Mouse (Mus musculus) liver, embryonic 16.5 days (tissue): ENCODE results near the gene Asxl1. TPM values are rescaled to one million over a fixed set of nuclear protein-coding genes. Genes with fewer than 3 reads are reported as not detected.

Experiments used
- ATAC-seq: fragments of 200-750 bp; cut with Nextera tagmentation; 2 replicates; pipeline ENCODE4 v1.8.0; 2017; ENCODE audit warnings: low read depth, mild to moderate bottlenecking, moderate number of reproducible peaks, moderate library complexity
- H3K27ac ChIP-seq: fragments of 300-500 bp; sonication (generic); 2 replicates; pipeline ENCODE4 v1.5.1; 2014; ENCODE audit warnings: mild to moderate bottlenecking, low read length
- H3K27me3 ChIP-seq: fragments of 300-500 bp; sonication (generic); 2 replicates; pipeline ENCODE4 v1.6.1; 2014; ENCODE audit warnings: low read depth, low read length, mixed read lengths; ENCODE audit not compliant: control insufficient read depth, insufficient read depth
- H3K36me3 ChIP-seq: fragments of 300-500 bp; sonication (generic); 2 replicates; pipeline ENCODE4 v1.6.1; 2014; ENCODE audit warnings: mild to moderate bottlenecking; ENCODE audit not compliant: control insufficient read depth, insufficient read depth
- H3K4me1 ChIP-seq: fragments of 300-500 bp; sonication (generic); 2 replicates; pipeline ENCODE4 v1.6.1; 2014; ENCODE audit warnings: low read depth, low read length, mixed read lengths; ENCODE audit not compliant: control insufficient read depth
- H3K4me2 ChIP-seq: fragments of 300-500 bp; sonication (generic); 2 replicates; pipeline ENCODE4 v1.6.1; 2014; ENCODE audit warnings: low read depth, low read length, mixed read lengths
- H3K4me3 ChIP-seq: fragments of 300-500 bp; sonication (generic); 2 replicates; pipeline ENCODE4 v1.5.1; 2014; ENCODE audit warnings: low read depth, mild to moderate bottlenecking, low read length
- H3K9ac ChIP-seq: fragments of 300-500 bp; sonication (generic); 2 replicates; pipeline ENCODE4 v1.6.1; 2014; ENCODE audit warnings: low read depth, low read length
- H3K9me3 ChIP-seq: fragments of 300-500 bp; sonication (generic); replicated peaks from 2 replicates; pipeline ENCODE4 v1.6.1; 2016; ENCODE audit warnings: low read length; ENCODE audit not compliant: control insufficient read depth
- WGBS: fragments of 180-500 bp; shearing (Covaris S2); extraction: QIAGEN DNeasy Blood & Tissue Kit; methylation state at CpG from one replicate; pipeline ENCODE4 v1.1.7; 2014; ENCODE audit not compliant: insufficient replicate concordance; 5-methylcytosine and 5-hydroxymethylcytosine counted together
- polyA plus RNA-seq: library from polyadenylated mRNA; unstranded; fragments of >200 nt; fragmentation: Nextera tagmentation; extraction: Ambion mirVana; gene quantifications from 2 replicates; pipeline ENCODE4 v1.2.1, GENCODE M21; 2015

The Asxl1 gene
- polyA plus RNA-seq, 1 experiment from 2014 or later = 4.7 TPM

- 36% methylated on average over 2 of the region's 2 CpGs for WGBS
- no peak for ATAC-seq
- Histone ChIP-seq H3K9ac (no peak overlapping the region), H3K4me1 (no peaks in the 10 kb centered on the region; the same call in 1 of the 2 replicates), H3K9me3 (no peaks in the 10 kb centered on the region), H3K4me3 (no peak overlapping the region), H3K4me2 (no peak overlapping the region), H3K27me3 (no peaks in the 10 kb centered on the region), H3K27ac (no peak overlapping the region), H3K36me3 (peaks cover 33% of the 10 kb centered on the region)
These were observed 69.0 kb downstream of the Asxl1 start for GRCm38 (mm10) chr2:153414607-153415006.

GRCm38 (mm10) chr2:153417841-153418240 lies 72.2 kb downstream of the Asxl1 start:
- 85% methylated on average over 12 of the region's 12 CpGs for WGBS
- H3K36me3 ChIP-seq = peaks cover 35% of the 10 kb centered on the region
- no peak overlapping the region for H3K4me2 ChIP-seq
- no peak overlapping the region for H3K4me3 ChIP-seq
- no peaks in the 10 kb centered on the region for H3K9me3 ChIP-seq
- no peaks in the 10 kb centered on the region; the same call in 1 of the 2 replicates for H3K4me1 ChIP-seq
- H3K27me3 ChIP-seq = no peaks in the 10 kb centered on the region
- no peak overlapping the region for H3K27ac ChIP-seq
- ATAC-seq = no peak
- H3K9ac ChIP-seq = no peak overlapping the region

DNA sequence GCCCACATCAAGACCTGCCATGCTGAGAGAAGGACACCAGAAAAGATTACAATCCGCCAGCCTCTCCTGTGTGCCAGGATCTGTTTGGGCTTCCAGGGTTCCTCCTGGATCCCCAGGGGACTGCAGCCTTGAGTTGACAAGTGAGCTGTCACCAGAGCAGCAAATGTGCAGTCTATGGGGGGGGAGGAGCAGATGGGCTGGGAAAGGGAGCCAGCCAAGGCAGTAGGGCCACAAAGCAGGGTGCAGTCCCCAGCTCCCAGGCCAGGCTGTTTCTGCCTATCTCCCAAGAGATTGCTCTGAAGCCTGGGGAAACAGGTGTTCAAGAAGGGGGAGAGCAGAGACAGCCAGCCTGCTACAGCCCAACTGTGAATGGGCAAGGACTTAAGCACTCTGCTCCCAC lies 72.8 kb downstream of the Asxl1 start:
- no peaks in the 10 kb centered on the region for H3K9me3 ChIP-seq
- no peak overlapping the region for H3K4me2 ChIP-seq
- no peak for ATAC-seq
- no peak overlapping the region for H3K27ac ChIP-seq
- no peak overlapping the region for H3K4me3 ChIP-seq
- WGBS = 77% methylated on average over 1 of the region's 1 CpGs
- no peaks in the 10 kb centered on the region; the same call in 1 of the 2 replicates for H3K4me1 ChIP-seq
- H3K36me3 ChIP-seq = peaks cover 35% of the 10 kb centered on the region
- H3K9ac ChIP-seq = no peak overlapping the region
- H3K27me3 ChIP-seq = no peaks in the 10 kb centered on the region

GRCm38 (mm10) chr2:153421233-153421632 lies 75.6 kb downstream of the Asxl1 start:
- no peaks in the 10 kb centered on the region for H3K9me3 ChIP-seq
- no peak for ATAC-seq
- no peak overlapping the region for H3K9ac ChIP-seq
- H3K4me3 ChIP-seq = no peak overlapping the region
- H3K27ac ChIP-seq = no peak overlapping the region
- H3K27me3 ChIP-seq = no peaks in the 10 kb centered on the region
- H3K4me2 ChIP-seq = no peak overlapping the region
- peaks cover 16% of the 10 kb centered on the region for H3K4me1 ChIP-seq
- peaks cover 32% of the 10 kb centered on the region for H3K36me3 ChIP-seq

DNA sequence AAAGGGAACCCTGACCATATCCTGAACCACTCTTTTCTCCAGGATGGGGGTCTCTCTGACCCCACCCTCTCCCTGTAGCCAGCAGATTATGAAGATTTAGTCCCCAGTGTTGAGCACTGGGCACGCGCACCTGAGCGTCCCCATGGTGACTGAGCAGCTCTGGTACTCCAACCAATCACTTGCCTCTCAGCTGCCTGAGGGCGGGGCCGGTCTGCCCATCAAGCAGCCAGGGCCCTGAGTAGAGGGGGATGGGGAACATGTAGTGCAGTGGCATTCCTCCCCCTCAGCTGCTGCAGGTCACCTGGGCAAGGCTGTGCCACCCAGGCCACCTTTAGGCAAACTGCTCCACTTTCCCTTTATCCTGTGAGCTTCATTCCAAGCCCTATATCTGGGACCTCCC lies 76.4 kb downstream of the Asxl1 start:
- no peak overlapping the region for H3K4me2 ChIP-seq
- 65% methylated on average over 5 of the region's 5 CpGs for WGBS
- H3K9me3 ChIP-seq = no peaks in the 10 kb centered on the region
- H3K4me1 ChIP-seq = peaks cover 20% of the 10 kb centered on the region
- no peak overlapping the region for H3K9ac ChIP-seq
- H3K27me3 ChIP-seq = no peaks in the 10 kb centered on the region
- H3K4me3 ChIP-seq = no peak overlapping the region
- no peak overlapping the region for H3K27ac ChIP-seq
- ATAC-seq = no peak
- peaks cover 25% of the 10 kb centered on the region for H3K36me3 ChIP-seq

- H3K4me2 ChIP-seq = no peak overlapping the region
- no peaks in the 10 kb centered on the region for H3K27me3 ChIP-seq
- H3K9me3 ChIP-seq = no peaks in the 10 kb centered on the region
- ATAC-seq = no peak
- H3K36me3 ChIP-seq = peaks cover 14% of the 10 kb centered on the region; the same call in 1 of the 2 replicates
- no peak overlapping the region for H3K9ac ChIP-seq
- 82% methylated on average over 3 of the region's 3 CpGs for whole genome bisulfite sequencing
- H3K4me1 ChIP-seq = peaks cover 27% of the 10 kb centered on the region
- H3K27ac ChIP-seq = no peak overlapping the region
- H3K4me3 ChIP-seq = no peak overlapping the region
These were observed 77.5 kb downstream of the Asxl1 start for GRCm38 (mm10) chr2:153423113-153423512.

DNA sequence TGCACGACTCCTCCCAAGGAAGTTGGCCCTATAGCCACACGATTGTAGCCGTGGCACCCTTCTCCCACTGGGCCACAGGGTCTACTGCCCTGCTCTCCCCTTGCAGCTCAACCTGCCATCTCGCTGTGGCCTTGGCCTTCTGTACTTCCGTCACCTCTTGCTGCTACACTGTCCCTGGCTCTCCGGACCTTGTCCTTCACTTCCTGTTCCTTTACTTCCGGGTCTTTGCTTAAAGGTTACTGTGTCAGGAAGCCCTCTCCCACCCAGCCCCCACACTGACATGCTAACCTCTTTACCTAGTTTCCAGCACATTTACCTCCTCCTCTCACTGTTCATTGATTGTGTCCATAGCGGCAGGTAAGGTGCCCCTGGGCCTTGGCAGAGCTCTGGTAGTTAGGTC lies 78.9 kb downstream of the Asxl1 start:
- no peak overlapping the region for H3K27ac ChIP-seq
- 58% methylated on average over 8 of the region's 8 CpGs for WGBS
- peaks cover 10% of the 10 kb centered on the region; the same call in 1 of the 2 replicates for H3K36me3 ChIP-seq
- H3K9me3 ChIP-seq = no peaks in the 10 kb centered on the region
- H3K4me3 ChIP-seq = no peak overlapping the region
- H3K4me1 ChIP-seq = peaks cover 28% of the 10 kb centered on the region
- ATAC-seq = peak; percentile 17; the same call in 1 of the 2 replicates
- H3K4me2 ChIP-seq = no peak overlapping the region
- H3K27me3 ChIP-seq = no peaks in the 10 kb centered on the region
- no peak overlapping the region for H3K9ac ChIP-seq

- H3K36me3 ChIP-seq = peaks cover 6% of the 10 kb centered on the region; the same call in 1 of the 2 replicates
- H3K27me3 ChIP-seq = no peaks in the 10 kb centered on the region
- H3K27ac ChIP-seq = no peak overlapping the region
- WGBS = 62% methylated on average over 4 of the region's 4 CpGs
- ATAC-seq = no peak
- no peak overlapping the region for H3K4me2 ChIP-seq
- no peak overlapping the region for H3K9ac ChIP-seq
- peaks cover 28% of the 10 kb centered on the region for H3K4me1 ChIP-seq
- no peaks in the 10 kb centered on the region for H3K9me3 ChIP-seq
- H3K4me3 ChIP-seq = no peak overlapping the region
These were observed 79.7 kb downstream of the Asxl1 start for GRCm38 (mm10) chr2:153425124-153425844.

DNA sequence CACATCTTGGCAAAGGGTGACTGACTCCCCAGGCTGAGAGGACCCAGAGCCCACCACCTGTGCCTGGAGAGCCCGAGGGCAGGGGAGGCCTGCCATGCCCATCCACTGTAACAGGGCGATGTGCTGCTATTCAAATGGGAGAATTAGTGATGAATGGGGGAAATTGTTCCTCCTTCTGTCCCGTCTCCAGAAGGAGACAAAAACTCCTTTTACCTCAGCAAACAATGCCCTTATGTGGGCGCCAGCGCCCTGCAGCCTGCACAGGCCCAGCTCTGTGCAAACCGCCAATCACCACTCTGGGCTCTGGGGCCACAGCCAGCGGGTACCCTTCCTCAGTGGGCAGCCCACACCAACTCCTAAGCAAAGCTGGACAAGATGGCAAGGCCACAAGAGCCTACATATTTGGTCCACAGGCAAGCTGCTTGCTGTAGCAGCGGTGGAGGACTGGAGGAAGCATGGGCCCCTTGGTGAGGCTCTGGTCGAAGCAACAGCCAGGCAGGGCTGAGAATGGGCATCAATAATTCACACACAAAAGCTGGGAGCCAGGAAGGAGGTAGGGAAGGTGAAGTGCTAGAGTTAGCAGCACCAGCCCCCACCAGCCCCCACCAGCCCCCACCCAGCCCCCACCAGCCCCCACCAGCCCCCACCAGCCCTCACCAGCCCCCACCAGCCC lies 80.5 kb downstream of the Asxl1 start:
- no peaks in the 10 kb centered on the region for H3K27me3 ChIP-seq
- WGBS = 84% methylated on average over 9 of the region's 9 CpGs
- no peak overlapping the region for H3K27ac ChIP-seq
- no peak overlapping the region for H3K4me3 ChIP-seq
- H3K9me3 ChIP-seq = no peaks in the 10 kb centered on the region
- H3K9ac ChIP-seq = no peak overlapping the region
- ATAC-seq = no peak
- no peak overlapping the region for H3K4me2 ChIP-seq
- peaks cover 28% of the 10 kb centered on the region for H3K4me1 ChIP-seq
- H3K36me3 ChIP-seq = no peaks in the 10 kb centered on the region; the same call in 1 of the 2 replicates
